8 mouse cellular contexts compared by ENCODE assay signal in genomic region chr1:52953548-52953947, GRCm38 (mm10).
A peak's percentile ranks its signal among the peaks of the same experiment; 100 is the strongest.
DNase-seq lines count a peak whose midpoint lies in the region; ATAC-seq lines count a peak whose summit lies in the region.

No protein-coding gene starts in this region.

- intact Hi-C loops in left cerebral cortex, postnatal 4 days (cut with DNase I), result loop anchor here (5.0 kb wide), 1 partner anchor 79 kb away; no protein-coding TSS in a partner anchor

- 3% methylated on average over 4 of the region's 4 CpGs for WGBS in neural tube, embryonic 11.5 days
- 14% methylated on average over 4 of the region's 4 CpGs for WGBS in forebrain, embryonic 15.5 days
- 31% methylated on average over 4 of the region's 4 CpGs for WGBS in liver, embryonic 16.5 days (ENCODE audit: insufficient replicate concordance)

- peak; percentile 23 for DNase-seq in neural tube, embryonic 11.5 days (ENCODE audit: low spot score)
- DNase-seq in neural tube, embryonic 10.5 days (ENCODE audit: extremely low spot score, low spot score), result no peak
- no peak for DNase-seq in adrenal gland, postnatal 4 days (ENCODE audit: low spot score in 2 of 2)
- DNase-seq in right cerebral cortex, adult 2 months (ENCODE audit: low spot score in 2 of 2), result no peak
- no peak for DNase-seq in left cerebral cortex, postnatal 4 days

- H3K36me3 ChIP-seq in neural tube, embryonic 11.5 days (ENCODE audit: control insufficient read depth, insufficient read depth, low read length), result no peaks in the 10 kb centered on the region
- H3K36me3 ChIP-seq in forebrain, embryonic 15.5 days, result no peaks in the 10 kb centered on the region
- H3K36me3 ChIP-seq in liver, embryonic 16.5 days (ENCODE audit: control insufficient read depth, insufficient read depth), result no peaks in the 10 kb centered on the region

- ATAC-seq in neural tube, embryonic 11.5 days (ENCODE audit: insufficient read depth, low FRiP score, low TSS enrichment), result peak; percentile 49
- no peak for ATAC-seq in forebrain, embryonic 15.5 days (replicated peaks)
- ATAC-seq in liver, embryonic 16.5 days (ENCODE audit: low read depth), result no peak
- ATAC-seq in megakaryocyte progenitor cell, adult 5-6 weeks (replicated peaks; ENCODE audit: poor library complexity), result no peak

- H3K4me3 ChIP-seq in neural tube, embryonic 11.5 days (ENCODE audit: low read depth, low read length), result peak overlapping the region; percentile 51; the same call in 1 of the 2 replicates
- H3K4me3 ChIP-seq in forebrain, embryonic 15.5 days, result peak overlapping the region; percentile 51
- H3K4me3 ChIP-seq in liver, embryonic 16.5 days (ENCODE audit: low read depth, low read length), result no peak overlapping the region

- no peaks in the 10 kb centered on the region for H3K9me3 ChIP-seq in neural tube, embryonic 11.5 days (ENCODE audit: control insufficient read depth, low read length)
- no peaks in the 10 kb centered on the region for H3K9me3 ChIP-seq in forebrain, embryonic 15.5 days
- no peaks in the 10 kb centered on the region for H3K9me3 ChIP-seq in liver, embryonic 16.5 days (replicated peaks; ENCODE audit: control insufficient read depth, low read length)

- H3K4me2 ChIP-seq in neural tube, embryonic 11.5 days (ENCODE audit: low read depth), result peak overlapping the region; percentile 91
- H3K4me2 ChIP-seq in forebrain, embryonic 15.5 days (replicated peaks), result peak overlapping the region; percentile 93
- peak overlapping the region; percentile 67 for H3K4me2 ChIP-seq in liver, embryonic 16.5 days (ENCODE audit: low read depth, low read length)

- no peaks in the 10 kb centered on the region for H3K27me3 ChIP-seq in neural tube, embryonic 11.5 days (ENCODE audit: control insufficient read depth, insufficient read depth, low read length)
- H3K27me3 ChIP-seq in forebrain, embryonic 15.5 days, result no peaks in the 10 kb centered on the region
- H3K27me3 ChIP-seq in liver, embryonic 16.5 days (ENCODE audit: control insufficient read depth, insufficient read depth, low read depth, low read length), result peaks cover 9% of the 10 kb centered on the region; the same call in 1 of the 2 replicates

- H3K9ac ChIP-seq in neural tube, embryonic 11.5 days (ENCODE audit: low read length), result no peak overlapping the region
- no peak overlapping the region for H3K9ac ChIP-seq in forebrain, embryonic 15.5 days (replicated peaks)
- no peak overlapping the region for H3K9ac ChIP-seq in liver, embryonic 16.5 days (ENCODE audit: low read depth, low read length)

- no peaks in the 10 kb centered on the region for H3K4me1 ChIP-seq in neural tube, embryonic 11.5 days (ENCODE audit: control insufficient read depth, insufficient read depth, low read length)
- H3K4me1 ChIP-seq in forebrain, embryonic 15.5 days, result peaks cover 19% of the 10 kb centered on the region
- H3K4me1 ChIP-seq in liver, embryonic 16.5 days (ENCODE audit: control insufficient read depth, low read depth, low read length), result no peaks in the 10 kb centered on the region

- H3K27ac ChIP-seq in neural tube, embryonic 11.5 days (ENCODE audit: low read depth, low read length), result no peak overlapping the region
- no peak overlapping the region for H3K27ac ChIP-seq in forebrain, embryonic 15.5 days (replicated peaks)
- no peak overlapping the region; the same call in 1 of the 2 replicates for H3K27ac ChIP-seq in liver, embryonic 16.5 days (ENCODE audit: low read length)
